Comparison of ENCODE assay signal across 26 mouse cellular contexts in the genomic region with DNA sequence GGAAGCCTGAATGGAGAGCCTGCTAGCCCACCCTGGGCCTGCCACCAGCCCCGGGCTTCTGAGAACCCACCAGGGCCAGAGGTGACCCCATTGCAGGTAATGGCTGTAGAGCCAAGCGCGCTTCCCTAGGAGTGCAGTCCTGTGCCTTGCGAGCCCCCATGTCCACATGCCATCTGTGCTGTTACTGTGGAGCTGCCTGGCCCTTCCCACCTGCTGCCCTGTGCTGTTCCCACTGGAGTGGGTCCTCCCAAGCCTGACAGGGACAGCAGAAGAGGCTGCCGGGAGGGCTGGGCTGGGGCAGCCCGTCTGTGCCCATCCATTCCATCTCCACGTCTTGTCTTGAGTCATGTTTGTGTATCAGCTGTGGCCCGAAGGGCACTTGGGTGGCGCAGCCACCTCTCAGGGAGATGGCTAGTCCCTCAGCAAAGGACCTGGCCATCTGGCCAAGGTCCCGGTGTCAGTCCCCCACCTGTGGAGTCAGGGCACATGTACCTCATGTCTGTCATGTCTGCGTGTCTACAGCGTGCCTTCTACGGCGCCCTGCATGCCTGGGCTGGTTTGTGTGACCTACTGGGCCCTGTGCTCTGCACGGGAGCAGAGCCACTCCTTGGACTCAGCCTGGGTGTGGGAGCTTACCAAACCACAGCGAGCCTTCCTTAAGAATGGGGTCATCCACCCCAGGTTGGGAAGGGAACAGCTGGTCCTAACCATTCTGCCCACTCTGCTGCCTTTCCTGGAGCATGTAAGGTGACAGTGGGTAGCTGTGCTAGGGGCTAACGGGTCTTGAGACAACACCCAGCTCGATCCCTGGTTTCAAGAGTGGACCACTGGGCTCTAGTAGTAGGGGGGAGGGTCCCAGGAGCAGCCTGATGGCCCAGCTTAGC. TPM values are rescaled to one million over a fixed set of nuclear protein-coding genes. Genes with fewer than 3 reads are reported as not detected.
A peak's percentile ranks its signal among the peaks of the same experiment; 100 is the strongest.
DNase-seq lines count a peak whose midpoint lies in the region; ATAC-seq lines count a peak whose summit lies in the region.
"Had no signal": no experiment of that assay in that cellular context is flagged by ENCODE, and none has a peak within 500 bp of the region (broad histone marks: within the 10 kb centered on the region; RNA-seq: fewer than 3 reads in every experiment).

No protein-coding gene starts in this region.

- no peak for ATAC-seq in forebrain, embryonic 14.5 days
- ATAC-seq: CD4-positive, CD25-positive, alpha-beta regulatory T cell, adult 4 months; forebrain, embryonic 16.5 days; liver, postnatal 0 days; lung, postnatal 0 days; midbrain, embryonic 15.5 days had no signal

- peaks cover 4% of the 10 kb centered on the region for H3K27me3 ChIP-seq in forebrain, embryonic 10.5 days (ENCODE audit: poor library complexity, severe bottlenecking)
- no peaks in the 10 kb centered on the region for H3K27me3 ChIP-seq in forebrain, embryonic 14.5 days (replicated peaks; ENCODE audit: control insufficient read depth, insufficient read depth, low read length)
- H3K27me3 ChIP-seq: embryonic facial prominence, embryonic 15.5 days; midbrain, embryonic 15.5 days had no signal

- H3K9me3 ChIP-seq in forebrain, embryonic 10.5 days: no peaks in the 10 kb centered on the region
- no peaks in the 10 kb centered on the region for H3K9me3 ChIP-seq in forebrain, embryonic 14.5 days (replicated peaks; ENCODE audit: control insufficient read depth, low read length)
- H3K9me3 ChIP-seq: embryonic facial prominence, embryonic 15.5 days; heart, embryonic 12.5 days; kidney, embryonic 15.5 days; limb, embryonic 10.5 days; midbrain, embryonic 15.5 days had no signal

- 0 out of 2 replicates have a peak overlapping the region, but pooled peaks have one; percentile 48 for H3K27ac ChIP-seq in forebrain, embryonic 10.5 days
- H3K27ac ChIP-seq in forebrain, embryonic 14.5 days (ENCODE audit: low read depth, low read length): no peak overlapping the region
- H3K27ac ChIP-seq: embryonic facial prominence, embryonic 15.5 days; kidney, embryonic 15.5 days; limb, embryonic 10.5 days; macrophage; midbrain, embryonic 15.5 days had no signal

- no peak for DNase-seq in forebrain, embryonic 10.5 days (ENCODE audit: extremely low spot score, low spot score)
- DNase-seq in forebrain, embryonic 14.5 days (ENCODE audit: low spot score): no peak
- peak; percentile 38 for DNase-seq in urinary bladder, postnatal 25 days (ENCODE audit: low spot score)
- DNase-seq in urinary bladder, postnatal 10 days (ENCODE audit: low spot score): no peak
- peak; percentile 73 to 74 for DNase-seq in cerebellum, postnatal 25 days
- no peak for DNase-seq in kidney, postnatal 4 days
- DNase-seq in spleen, adult 12 weeks (ENCODE audit: low spot score): no peak
- DNase-seq: adrenal gland, postnatal 14 days; gastrocnemius, postnatal 10 days; heart, adult 18-20 months; heart, postnatal 10 days; kidney, adult 11 months; liver; liver, postnatal 0 days; right cerebral cortex, adult 18-20 months; thymus, adult 2 months; thymus, postnatal 4 days had no signal

- H3K4me3 ChIP-seq in forebrain, embryonic 10.5 days: no peak overlapping the region
- no peak overlapping the region for H3K4me3 ChIP-seq in forebrain, embryonic 14.5 days (ENCODE audit: low read depth, low read length)
- H3K4me3 ChIP-seq: embryonic facial prominence, embryonic 15.5 days; heart, embryonic 12.5 days; kidney, embryonic 15.5 days; limb, embryonic 10.5 days; midbrain, embryonic 15.5 days had no signal

- 93% methylated on average over 18 of the region's 18 CpGs for WGBS in forebrain, embryonic 10.5 days
- 93% methylated on average over 18 of the region's 18 CpGs for WGBS in forebrain, embryonic 14.5 days

- H3K4me1 ChIP-seq in forebrain, embryonic 10.5 days: no peaks in the 10 kb centered on the region; the same call in 1 of the 2 replicates
- H3K4me1 ChIP-seq in forebrain, embryonic 14.5 days (ENCODE audit: control insufficient read depth, insufficient read depth, low read length): no peaks in the 10 kb centered on the region
- H3K4me1 ChIP-seq: heart, embryonic 12.5 days; limb, embryonic 10.5 days had no signal

- no peak overlapping the region for H3K9ac ChIP-seq in forebrain, embryonic 14.5 days (ENCODE audit: low read length)
- H3K9ac ChIP-seq: embryonic facial prominence, embryonic 15.5 days; heart, embryonic 12.5 days; kidney, embryonic 15.5 days; liver, postnatal 0 days; midbrain, embryonic 15.5 days had no signal

- no peak overlapping the region for H3K4me2 ChIP-seq in forebrain, embryonic 14.5 days (ENCODE audit: low read length)
- H3K4me2 ChIP-seq: embryonic facial prominence, embryonic 15.5 days; heart, embryonic 12.5 days; kidney, embryonic 15.5 days; midbrain, embryonic 15.5 days had no signal

- H3K36me3 ChIP-seq in forebrain, embryonic 10.5 days (replicated peaks): no peaks in the 10 kb centered on the region
- H3K36me3 ChIP-seq in forebrain, embryonic 14.5 days (ENCODE audit: control insufficient read depth, insufficient read depth, low read length): peaks cover 20% of the 10 kb centered on the region; the same call in 1 of the 2 replicates

RNA-seq across cellular contexts. Expression of a gene that starts 41.3 kb away (rescaled TPM):
- 1.5 and 1.8 TPM in 2 replicates for polyA plus RNA-seq in forebrain, embryonic 10.5 days (2016; fragmentation: Nextera tagmentation; extraction: Ambion mirVana)
- polyA plus RNA-seq in forebrain, embryonic 14.5 days (2014; fragmentation: Nextera tagmentation; extraction: Ambion mirVana): 10.9 and 18.3 TPM in 2 replicates
- polyA plus RNA-seq: CD4-positive, CD25-positive, alpha-beta regulatory T cell, adult 4 months had no signal

Comparison
In these comparisons a context has a peak if more than half of its experiments do, and no peak if none do; other contexts are left out.
1. DNase-seq: peak in urinary bladder, postnatal 25 days (single experiment) and cerebellum, postnatal 25 days (2 of 2); none in forebrain, embryonic 10.5 days (single experiment), forebrain, embryonic 14.5 days (single experiment), urinary bladder, postnatal 10 days (single experiment), kidney, postnatal 4 days (0 of 2) and spleen, adult 12 weeks (single experiment).